Mouse (Mus musculus) testis, adult 2 months (tissue): Measurements from ENCODE around the gene Prex1.

ENCODE experiments used
- CTCF ChIP-seq: fragments of 200-500 bp; IDR thresholded peaks from 2 replicates; pipeline ENCODE4 v1.5.1; 2012; ENCODE audit warnings: low read depth, mild to moderate bottlenecking, inconsistent platforms, low read length, moderate library complexity; ENCODE audit not compliant: control insufficient read depth, insufficient read depth, insufficient replicate concordance
- POLR2A ChIP-seq: fragments of 200-500 bp; IDR thresholded peaks from 2 replicates; pipeline ENCODE4 v1.6.1; 2012; ENCODE audit warnings: low read depth, mild to moderate bottlenecking, inconsistent platforms, low read length, moderate library complexity; ENCODE audit not compliant: control insufficient read depth

DNA sequence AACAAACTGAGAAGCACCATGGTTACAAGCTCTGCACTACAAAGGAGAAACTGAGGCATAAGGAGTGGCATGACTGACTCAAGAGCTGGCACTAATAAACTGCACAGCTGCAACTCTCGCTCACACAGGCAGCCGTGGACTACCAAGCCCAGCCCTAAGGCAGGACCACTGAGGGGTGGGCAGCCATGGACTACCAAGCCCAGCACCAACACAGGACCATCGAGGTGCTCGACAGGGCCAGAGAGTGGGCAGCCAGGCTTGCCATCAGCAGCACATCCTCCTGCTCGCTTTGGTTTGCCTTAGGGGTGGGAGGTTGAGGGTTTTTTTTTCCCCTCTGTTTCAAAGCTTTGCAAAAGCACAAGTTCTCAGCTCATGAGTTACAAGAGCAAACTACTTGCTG is 82.4 kb downstream of the Prex1 start:
- TF ChIP-seq CTCF (no peak), POLR2A (no peak)
